Mouse (Mus musculus) A20 (cell line): ENCODE measurements around the gene Rab3d.

Experiments used
- DNase-seq: peaks from one replicate; pipeline ENCODE4 v3.0.0-alpha.2; 2011; ENCODE audit warnings: low read depth, low spot score

The Rab3d gene

DNA sequence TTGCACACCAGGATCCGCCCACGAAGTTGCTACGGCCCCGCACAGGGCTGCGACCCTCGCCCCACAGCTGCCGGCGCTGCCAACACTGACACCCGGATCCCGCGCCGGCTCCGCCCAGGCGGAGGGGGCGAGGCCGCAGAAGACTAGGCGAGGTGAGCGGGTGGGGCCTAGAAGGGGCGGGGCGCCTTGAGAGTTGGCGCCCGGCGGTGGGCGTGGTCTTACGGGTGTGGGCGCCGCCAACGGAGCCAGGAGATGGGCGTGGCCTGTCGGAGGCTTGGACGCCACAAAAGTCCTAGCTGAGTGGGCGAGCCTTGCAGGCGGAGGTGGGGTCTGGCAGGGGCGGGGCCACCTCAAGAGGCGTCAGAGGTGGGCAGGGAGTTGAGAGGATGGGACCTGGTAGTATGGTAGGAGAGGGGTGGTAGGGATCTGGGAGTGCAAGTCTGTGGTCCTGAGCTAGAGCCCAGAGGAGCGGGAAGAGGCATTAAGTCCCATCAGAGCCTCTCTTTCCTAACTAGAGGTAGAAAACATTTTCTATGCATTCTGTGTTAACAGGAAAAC, at the start of gene Rab3d:
Gene Rab3d, minus strand, starts transcription at position 158 of the 558 bp plus-strand sequence.
- peak; percentile 93 for DNase-seq

DNA sequence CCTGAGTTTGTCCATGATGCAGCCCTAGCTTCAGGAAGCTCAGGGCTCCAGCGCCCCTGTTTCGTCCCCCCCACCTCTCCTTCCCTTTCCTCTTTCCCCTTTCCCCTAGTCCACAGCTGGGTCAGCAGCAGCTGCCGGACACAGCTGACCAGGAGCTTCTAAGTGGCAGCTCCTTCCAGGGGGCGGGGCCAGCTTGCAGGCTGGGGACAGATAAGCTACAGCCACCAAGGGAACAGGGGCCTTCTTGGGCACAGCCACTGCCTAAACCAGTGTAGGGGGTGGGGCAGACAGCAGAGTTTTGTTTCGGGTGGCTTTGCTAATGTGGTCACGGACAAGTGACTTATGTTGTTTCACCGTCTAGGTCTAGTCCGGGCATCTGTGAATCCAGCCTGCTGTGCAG, 45.4 kb upstream of the Rab3d start, which contains the start of gene Epor:
Gene Epor, minus strand, starts transcription at position 90 of the 400 bp plus-strand sequence.
- no peak for DNase-seq

DNA sequence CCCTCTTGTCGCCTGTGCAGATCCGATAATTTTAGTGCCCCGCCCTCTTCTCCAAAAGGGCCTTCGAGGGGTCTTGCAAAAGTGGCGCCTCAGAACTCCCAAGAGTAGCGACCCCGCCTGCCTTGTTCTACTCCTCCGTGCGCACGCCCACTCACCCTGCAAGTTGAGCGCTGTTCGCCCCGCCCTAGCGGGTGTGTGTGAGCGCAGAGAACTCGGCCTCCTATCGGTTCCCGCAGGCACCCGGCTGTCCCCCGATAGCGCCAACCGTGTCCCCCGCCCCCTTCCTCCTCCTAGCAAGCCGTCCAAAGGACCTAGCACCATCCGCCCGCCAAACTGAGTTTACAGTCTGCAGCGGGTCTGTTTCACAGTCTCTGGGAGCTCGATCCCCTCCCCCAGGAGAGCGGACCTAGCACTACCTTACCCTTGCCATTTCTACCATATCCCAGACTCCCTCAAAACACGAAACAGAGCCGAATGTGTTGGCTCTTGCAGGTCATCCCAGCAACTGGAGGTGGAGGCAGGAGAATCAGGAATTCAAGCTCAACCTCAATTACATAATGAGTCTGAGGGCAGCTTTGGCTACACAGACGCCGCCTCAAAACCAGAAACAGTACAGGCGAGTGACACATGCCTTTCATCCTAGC, 44.5 kb upstream of the Rab3d start:
- peak; percentile 73 for DNase-seq

DNA sequence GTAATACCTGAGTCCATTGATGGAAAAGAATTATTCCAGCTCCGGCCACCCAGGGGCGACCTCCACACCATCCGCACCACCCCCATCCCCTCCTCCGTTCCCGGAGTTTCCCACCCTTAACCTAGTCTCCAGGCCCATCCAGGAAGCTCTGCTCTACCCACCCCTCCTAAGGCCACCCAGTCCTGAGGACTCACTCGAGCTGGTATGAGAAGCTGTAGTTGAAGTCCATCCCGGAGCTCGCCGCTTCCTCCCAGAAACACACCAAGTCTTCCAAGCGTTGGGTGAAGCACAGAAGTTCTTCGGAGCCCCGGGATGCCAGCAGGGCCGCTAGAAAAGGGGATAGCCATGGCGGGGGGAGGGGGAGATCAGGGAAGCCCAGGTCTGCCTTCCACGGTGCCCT, 44.0 kb upstream of the Rab3d start:
- DNase-seq: no peak

DNA sequence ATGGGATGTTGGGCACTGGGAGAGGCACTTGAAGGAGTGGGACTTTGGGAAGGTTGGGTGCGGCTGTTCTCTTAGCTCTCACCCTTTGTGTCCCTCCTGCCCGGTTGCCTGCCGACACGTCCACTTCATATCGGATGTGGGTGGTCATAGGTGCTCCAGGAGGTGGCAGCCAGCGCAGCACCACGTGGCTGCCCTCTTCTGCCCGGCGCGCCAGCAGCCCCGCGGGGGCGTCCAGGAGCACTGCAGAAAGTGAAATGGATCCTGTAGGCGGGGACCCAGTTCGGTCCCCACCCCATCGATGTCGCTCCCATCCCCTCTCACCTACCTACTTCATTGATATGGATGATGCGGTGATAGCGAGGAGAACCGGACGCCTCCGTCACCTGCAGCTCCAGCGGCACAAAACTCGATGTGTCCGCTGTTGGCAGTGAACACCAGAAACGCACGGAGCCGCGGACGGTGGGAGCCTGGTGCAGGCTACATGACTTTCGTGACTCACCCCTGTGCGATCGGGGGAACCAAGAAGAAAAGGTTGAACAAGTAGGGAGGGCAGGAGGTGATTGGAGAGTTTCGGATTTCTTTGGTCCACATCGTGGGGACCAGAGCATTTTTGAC, 43.5 kb upstream of the Rab3d start:
- peak; percentile 57 for DNase-seq

DNA sequence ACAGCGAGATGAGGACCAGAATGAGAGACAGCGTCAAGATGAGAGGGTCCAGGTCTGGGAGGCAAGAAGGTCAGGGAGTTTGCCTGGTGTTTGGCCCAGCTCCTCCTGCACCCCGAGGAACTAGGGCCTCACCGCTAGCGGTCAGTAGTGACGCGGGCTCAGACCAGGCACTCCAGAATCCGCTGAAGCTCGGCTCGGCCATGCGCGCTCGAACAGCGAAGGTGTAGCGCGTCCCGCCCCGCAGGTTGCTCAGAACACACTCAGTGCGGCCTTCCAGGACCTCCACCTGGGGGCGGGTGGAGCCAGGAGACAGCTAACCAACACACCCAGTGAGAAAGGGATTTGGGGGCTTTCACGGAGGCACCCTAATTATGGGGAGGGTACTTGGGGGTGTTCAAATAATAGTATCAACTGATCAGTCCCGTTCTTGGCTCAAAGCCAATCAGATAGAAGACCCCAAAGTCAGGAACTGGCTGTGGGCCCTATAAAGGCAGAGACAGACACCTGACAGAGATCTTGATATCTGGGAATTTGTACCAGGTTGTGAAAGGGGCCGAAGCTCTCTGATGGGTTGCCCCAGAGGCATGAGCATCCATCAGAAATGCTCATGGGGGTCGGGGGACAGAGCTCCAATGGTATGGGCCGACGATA, 42.7 kb upstream of the Rab3d start:
- DNase-seq: no peak

DNA sequence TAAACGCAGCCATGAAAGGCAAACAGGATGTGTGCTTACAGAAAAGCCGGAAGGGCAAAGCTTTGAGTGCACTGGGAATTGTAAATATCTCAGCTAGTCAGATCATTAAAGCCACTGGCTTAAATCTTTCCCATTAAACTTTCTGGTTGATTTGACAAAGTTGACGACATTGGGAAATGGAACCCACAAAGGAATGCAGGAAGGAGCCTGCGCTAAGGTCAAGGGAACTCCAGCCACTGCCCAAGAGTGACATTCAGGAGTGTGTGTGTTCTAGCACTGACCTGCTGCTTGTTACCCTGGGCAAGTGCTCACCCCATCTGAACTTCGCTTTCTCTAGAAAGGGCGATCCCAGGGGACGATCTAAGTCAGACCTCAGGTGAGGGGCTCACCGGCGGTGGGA, 42.1 kb upstream of the Rab3d start:
- DNase-seq: no peak

DNA sequence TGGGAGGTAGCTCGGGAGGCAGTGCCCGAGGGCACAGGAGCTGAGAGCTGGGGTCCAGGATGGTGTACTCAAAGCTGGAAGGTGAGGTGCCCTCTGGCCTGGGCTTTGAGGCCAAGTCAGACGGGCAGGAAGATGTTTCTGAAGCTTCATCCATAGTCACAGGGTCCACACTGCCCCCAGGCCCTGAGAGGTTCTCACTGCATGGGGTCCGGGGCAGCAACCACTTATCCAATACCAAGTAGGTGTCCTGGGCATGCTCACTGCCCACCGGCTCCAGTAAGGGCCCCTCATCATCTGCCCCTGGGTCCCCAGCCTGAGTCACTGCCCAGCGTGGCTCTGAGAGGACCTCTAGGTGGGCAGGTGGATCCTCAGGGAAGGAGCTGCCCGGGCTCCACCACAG, 41.3 kb upstream of the Rab3d start:
- DNase-seq: no peak

DNA sequence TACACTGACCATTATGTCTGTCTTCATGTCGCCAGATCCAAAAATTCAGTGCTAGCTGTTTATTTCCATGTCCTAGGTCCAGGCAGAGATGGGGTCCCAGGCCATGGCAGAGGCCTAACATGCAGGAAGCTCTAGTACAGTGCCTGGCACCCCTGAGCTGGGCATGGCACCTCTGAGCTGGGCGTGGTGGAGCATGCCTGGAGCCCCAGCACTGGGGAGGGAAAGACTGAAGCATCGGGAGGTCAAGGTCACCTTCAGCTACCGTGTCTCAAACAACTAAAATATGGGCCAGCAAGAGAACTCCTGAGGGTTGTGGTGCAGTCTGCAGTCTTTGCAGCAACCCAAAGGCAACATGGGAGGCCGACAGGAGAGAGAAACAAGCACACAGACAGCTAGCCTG, 40.4 kb upstream of the Rab3d start:
- no peak for DNase-seq

DNA sequence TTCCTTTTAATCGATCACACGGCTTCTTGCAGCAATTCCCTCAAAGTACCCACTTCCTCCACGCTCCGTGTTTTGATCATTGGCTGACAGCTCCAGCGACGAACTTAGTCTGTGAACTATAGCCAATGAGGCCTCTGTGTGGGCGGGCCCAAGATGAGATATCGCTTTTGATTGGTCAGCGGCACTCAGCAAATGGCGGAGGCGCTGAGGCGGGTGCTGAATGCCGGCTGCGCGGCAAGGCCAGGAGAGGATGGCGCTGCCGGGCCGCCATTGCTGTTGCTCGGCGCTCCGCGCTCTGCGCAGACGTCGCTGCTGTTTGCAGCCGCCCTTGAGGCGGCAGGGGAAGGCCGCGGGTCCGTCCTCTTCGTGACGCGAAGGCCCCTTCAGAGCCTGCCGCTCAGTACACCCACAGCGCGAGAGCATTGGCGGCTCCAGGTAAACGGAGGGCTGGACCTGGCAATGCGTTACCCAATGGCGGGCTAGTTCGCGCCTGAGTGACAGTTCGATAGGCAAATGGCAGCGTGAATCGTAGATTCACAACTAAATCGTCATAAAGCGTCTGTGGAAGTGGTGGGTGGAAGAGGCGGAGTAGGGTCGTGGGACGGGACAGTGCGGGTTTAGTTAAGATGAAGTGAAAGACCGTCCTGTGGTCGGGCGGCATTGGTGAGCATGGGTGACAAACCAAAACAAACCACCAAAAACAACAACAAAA, 37.7 kb upstream of the Rab3d start, which contains the start of gene Swsap1:
Gene Swsap1, plus strand, starts transcription at position 186 of the 712 bp plus-strand sequence.
- DNase-seq: peak; percentile 95

DNA sequence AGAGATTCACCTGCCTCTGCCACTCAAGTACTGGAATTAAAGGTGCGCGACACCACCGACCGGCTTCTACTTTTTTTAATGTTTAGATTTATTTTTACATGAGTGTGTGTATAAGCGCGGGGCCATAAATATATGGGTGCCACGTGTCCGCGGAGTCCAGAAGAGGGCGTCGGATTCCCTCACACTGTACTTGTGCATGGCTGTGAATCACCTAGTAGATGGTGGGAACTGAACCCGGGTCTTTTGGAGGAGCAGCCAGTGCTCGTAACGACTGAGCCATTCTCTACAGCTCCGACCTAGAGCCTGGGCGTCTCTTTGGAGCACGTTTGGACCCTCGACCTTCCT, 37.2 kb upstream of the Rab3d start:
- DNase-seq: no peak

DNA sequence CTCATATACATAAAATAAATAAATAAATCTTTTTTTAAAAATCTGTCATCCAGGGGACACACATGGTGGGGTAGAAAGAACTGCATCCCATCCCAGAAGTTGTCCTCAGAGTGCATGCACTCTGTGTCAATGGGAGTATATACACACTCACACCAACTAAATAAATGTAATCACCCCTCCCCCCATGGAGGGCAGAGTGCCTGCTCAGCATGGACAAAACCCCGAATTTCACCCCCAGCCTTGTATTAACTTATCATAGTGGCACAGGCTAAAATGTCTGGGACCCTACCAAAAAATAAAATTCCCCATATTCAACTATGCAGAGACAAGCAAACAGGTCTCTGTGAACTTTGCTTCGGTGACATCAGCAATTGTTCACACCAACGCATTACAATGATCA, 36.6 kb upstream of the Rab3d start:
- no peak for DNase-seq

DNA sequence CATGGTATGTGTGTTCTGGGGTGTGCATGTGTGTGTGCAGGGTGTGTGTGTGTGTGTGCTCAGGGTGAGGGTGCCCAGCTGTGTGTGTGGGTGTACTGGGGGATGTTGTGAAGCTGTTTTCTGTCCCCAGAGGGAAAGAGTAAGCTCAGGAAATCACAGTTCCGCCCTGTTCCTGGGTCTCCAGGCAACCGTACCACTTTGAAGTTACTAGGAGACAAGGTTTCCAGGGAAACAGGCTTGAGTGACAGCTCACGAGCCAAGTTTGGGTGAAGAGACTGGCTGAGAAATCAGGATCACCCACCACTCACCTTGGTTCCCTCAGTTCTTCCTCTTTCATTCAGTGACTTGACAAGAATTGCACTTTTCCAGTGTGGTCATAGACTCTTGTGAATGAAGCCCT, 35.6 kb upstream of the Rab3d start:
- no peak for DNase-seq

DNA sequence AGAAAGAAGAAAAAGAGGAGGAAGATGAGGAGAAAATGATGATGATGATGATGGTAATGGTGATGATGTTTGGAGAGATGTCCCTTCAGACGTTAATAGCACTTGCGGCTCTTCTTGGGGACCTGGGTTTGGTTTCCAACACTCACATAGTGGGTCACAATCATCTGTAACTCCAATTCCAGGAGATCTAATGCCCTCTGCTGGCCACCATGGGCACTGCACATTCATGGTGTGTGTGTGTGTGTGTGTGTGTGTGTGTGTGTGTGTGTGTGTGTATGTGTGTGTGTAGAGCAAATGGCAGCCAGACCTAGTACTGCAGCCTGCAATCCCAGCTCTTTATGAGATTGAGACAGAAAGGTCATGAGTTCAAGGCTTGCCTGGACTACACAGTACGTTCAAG, 34.0 kb upstream of the Rab3d start:
- DNase-seq: no peak

DNA sequence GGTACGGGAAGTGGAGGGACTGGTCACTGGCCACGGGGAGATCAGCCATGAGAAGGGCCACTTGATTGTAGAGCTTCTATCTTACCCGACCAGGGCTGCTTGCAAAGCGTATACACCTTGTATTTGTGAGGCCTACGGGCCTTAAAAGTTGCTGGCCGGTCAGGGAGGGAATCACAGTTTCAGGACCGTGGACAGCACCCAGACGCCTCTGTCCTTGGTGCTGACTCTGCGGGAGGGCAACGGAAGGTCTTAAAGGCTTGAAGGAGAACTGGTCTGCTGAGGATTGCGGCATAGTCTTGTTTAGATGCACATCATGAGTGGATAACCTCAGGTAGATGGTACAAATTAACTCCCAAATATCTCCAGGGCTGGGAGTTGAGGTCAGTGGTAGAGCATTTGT, 32.3 kb upstream of the Rab3d start:
- peak; percentile 37 for DNase-seq

DNA sequence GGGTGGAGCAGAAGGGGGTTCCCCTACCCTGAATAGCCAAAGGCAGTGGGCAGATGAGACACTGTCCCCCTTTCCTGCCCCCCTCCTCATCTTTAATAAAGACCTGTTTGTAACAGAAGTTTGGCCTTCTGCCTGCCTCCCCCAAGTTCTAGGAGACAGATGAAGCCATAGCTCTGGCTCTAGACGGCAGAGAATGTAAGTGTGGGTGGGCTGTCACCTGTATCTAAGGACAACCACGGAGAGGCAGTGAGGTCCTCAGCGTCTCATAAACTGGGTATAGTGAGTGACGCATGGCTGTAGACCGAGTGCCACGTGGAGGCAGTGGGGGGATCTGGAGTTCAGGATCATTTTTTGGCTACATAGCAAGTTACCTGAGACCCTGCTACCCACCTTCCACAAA, 30.8 kb upstream of the Rab3d start:
- DNase-seq: no peak

DNA sequence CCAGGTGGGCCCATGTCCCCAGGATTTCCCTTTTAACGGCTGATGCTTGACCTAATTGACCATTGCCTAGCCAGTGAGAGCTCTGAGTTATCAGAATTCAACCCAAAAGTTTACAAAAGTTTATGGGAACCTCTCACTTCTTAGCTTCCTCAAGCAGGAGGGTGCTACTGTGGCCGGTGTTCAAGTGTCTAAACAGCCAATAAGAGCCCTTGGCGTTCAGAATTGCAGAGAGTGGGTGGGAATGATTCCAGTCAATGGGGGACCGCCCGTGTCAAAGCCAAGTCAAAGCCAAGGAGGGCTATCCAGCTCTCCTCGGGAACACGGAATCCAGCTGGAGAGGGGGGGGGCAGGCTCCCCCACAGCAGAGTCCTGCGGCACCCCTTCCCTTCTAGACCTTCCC, 30.2 kb upstream of the Rab3d start:
- DNase-seq: no peak

DNA sequence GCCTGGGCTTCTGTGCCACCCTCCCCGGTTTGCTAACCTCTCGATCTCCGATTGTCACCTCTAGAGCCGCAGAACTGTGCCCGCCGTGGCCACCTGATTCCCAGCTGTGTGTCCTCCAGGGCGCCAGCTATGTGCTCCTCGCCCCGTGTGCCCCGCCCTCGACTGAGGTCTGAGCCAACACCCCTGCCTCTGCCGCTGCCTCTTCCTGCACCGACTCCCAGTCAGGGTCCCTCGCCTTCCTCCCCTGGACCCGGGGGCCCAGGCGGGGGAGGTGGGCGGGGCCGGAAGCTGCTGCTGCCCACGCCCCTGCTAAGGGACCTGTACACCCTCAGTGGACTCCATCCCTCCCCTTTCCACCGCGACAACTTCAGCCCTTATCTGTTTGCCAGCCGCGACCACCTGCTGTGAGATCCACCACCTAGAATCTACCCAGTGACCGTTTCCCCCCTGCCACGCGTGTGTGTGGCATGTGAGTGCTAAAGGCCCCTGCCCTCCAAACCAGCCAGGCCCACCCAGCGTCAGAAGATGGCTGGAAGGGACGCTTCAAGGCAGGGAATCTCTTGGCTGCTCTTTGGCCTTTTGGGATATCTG, 29.6 kb upstream of the Rab3d start:
- no peak for DNase-seq

DNA sequence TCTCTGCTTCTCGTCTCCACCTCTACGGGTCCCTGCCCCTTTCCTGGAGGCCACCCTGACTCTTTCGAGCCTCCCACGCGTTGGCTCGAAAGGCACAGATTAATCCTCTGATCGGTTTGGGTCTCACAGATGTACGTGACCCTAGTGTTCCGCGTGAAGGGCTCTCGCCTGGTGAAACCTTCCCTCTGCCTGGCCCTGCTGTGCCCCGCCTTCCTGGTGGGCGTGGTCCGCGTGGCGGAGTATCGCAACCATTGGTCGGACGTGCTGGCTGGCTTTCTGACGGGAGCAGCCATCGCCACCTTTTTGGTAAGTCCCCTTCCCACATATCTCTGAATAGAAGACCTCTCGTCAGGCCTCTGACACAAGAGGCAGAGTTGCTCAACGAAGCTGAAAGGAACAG, 26.3 kb upstream of the Rab3d start:
- DNase-seq: peak; percentile 73

DNA sequence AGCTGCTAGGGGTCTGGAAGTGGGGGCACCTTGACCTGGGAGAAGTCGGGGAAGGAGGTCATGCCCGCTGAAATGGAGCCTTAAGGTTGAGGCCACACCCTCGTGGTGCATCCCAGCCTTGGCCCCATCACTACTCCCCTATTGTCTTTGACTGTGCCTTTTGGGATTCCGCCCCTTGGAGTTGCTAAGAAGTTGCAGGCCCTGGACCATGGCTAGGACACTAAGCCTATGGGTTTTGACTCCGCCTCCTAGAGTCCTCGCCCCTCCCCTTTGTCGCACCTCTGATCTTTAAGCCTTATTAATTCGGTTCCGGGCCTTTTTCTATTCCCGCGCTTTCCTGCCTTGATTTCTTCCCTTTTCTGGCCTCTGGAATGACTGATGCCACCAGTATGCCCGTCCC, 25.6 kb upstream of the Rab3d start:
- no peak for DNase-seq

DNA sequence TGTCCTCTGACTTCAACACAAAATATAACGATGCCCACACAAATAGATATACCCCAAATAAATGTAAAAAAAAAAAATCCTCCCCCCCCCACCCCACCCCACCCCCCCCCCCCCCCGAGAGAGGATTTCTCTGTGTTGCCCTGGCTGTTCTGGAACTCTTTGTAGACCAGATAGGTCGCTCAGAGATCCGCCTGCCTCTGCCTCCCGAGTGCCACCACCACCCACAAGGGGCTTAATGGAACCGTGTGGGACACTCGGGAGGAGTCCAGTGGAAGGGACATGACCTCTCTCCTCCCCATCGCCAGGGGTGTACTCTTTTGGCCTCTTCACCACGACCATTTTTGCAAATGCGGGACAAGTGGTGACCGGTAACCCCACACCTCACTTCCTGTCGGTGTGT, 25.1 kb upstream of the Rab3d start:
- DNase-seq: no peak
